Mouse (Mus musculus) kidney, adult 2 months (tissue): Measurements from ENCODE around the gene Glo1.

Source experiments
- CTCF ChIP-seq: fragments of 200-500 bp; conservative IDR thresholded peaks from 2 replicates; pipeline ENCODE4 v1.5.1; 2011; ENCODE audit warnings: low read depth, mild to moderate bottlenecking, control low read depth, low read length, moderate library complexity, mixed read lengths; ENCODE audit not compliant: insufficient read depth, insufficient read length
- POLR2A ChIP-seq: fragments of 200-500 bp; IDR thresholded peaks from one replicate; pipeline ENCODE4 v1.6.1; 2011; ENCODE audit warnings: low read depth, low read length, control low read depth

DNA sequence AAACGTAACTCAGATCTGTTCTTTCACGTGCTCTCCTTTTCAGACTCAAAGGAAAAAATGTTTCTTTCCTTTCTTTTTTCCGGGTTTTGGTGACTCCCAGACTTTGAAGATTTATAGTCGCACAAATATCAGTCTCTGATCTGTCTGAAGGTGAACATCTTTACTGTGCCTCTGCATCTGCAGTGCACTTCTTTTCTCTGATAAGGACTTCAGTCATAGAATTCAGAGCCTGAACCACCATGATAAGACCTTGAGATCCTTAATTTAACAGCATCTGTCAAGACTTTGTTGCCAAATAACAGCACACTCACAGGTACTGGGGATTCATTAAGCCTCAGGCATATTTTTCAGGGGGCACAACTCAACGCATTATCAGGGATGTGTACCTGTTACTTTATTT, 10.5 kb downstream of the Glo1 start:
- TF ChIP-seq POLR2A, result no peak
- TF ChIP-seq CTCF, result no peak
